Mouse (Mus musculus): ENCODE data around the gene Trpd52l3.

The Trpd52l3 gene

DNA sequence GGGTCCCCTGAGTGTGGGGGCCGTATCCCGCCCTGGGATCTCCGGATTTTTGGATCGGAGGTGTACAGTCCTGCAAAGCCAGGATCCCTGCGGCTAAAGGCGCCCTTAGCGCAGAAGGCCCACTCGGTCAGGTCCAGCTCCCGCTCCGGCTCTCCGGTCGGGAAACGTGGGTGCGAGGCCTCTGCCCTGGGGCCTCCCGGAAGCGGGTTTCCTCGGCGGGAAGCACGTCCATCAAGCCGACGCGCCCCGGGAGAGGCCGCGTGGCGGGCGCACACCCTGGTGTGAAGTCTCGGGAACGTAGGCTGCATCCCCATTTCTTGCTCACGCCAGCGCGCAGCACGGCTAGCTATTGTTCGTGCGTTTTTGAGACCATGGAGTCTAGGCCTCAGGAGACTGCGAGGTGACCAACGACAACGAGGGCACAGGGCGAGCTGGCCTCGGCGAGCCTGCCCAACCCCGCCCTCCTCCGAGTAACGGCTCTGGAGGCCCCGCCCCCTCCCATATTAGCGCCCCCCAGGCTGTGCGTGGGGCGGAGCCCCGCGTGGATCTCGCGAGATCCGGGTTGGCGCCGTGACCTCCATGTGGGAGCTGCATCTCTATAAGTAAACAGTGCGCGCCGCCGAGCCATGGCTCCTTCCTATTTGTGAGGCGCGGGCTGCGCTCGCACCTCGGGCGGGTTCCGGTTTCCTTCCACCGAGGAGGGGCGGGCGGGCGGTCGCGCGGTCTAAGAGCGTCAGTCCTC, 26.5 kb downstream of the Trpd52l3 start, which contains the start of gene Uhrf2:
Gene Uhrf2, plus strand, starts transcription at position 620 of the 742 bp plus-strand sequence.
- DNase-seq (ENCODE audit: low read depth, low spot score), result peak; percentile 96

DNA sequence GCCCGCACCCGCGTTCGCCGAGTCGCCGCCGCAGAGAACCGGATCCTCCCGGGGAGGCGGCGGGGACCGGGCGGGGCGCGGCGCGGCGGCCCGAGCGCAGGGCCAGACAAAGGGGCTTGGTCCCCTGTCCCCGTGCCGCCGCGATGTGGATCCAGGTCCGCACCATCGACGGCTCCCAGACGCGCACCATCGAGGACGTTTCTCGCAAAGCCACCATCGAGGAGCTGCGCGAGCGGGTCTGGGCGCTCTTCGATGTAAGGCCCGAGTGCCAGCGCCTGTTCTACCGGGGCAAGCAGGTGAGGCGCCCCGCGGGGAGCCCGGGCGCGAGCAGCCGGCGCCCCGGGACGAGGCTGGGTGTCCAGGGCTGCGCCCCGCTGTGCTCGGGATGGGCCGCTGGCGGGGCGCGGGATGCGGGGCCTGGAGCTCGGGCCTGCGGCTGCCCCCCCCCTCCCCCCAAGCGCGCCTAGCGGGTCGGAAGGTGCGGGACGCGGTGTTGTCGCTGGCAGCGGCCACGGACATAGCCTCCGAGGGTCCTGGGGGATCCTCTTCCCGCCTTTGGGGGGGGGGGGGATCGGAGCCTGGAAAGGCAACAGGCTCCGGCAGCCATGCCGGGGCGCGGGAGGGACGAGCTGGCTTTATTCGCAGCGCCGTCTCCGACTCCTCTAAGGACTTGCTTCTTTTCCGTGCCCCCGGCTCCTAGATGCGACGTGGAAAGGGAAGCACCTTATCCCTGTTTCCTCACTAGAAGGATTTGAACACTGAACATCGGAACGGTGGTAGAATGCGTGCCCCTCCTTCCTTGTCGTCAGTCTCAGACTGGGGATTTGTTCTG, 27.3 kb downstream of the Trpd52l3 start:
- DNase-seq (ENCODE audit: low read depth, low spot score), result peak; percentile 48

DNA sequence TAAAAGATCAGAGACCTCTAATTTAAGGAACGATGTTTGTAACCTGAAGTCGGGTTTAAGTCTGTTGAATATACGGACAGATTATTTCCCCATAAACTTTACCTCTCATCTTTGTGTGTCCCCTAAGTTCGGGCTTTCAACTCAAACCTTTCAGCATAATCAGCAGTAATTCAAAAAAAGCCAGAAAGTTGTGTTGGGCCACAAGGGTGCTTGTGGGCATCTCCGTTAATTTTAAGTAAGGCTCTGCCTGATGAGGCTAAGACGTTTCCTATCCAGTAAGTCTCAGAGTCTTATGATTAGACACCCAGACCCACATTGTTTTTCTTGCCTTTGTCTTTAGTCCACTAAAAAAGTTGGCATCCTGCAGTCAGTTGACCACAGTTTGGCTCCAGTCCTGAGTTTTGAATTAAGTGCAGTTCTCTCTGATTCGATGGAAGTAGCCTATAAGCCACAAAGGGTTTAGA, 27.9 kb downstream of the Trpd52l3 start:
- DNase-seq (ENCODE audit: low read depth, low spot score), result no peak

DNA sequence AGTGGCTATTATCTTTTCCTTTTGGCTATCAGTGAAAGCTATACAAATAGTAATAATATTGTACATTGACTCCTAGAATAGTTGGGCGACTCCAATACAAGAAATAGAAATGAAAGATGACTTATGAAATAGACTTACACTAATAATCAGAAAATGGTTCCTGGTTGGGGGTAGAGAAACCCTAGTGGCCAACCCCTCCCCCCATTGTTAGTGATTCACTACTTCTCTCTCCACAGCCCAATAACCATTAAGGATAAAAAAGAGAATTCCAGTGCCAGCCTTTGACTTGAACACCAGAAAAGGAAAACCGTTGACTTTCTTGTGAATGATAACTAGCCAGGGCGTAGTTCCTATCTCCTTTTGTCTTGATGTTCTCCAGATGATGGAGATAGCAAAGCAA, 28.6 kb downstream of the Trpd52l3 start:
- no peak for DNase-seq (ENCODE audit: low read depth, low spot score)

DNA sequence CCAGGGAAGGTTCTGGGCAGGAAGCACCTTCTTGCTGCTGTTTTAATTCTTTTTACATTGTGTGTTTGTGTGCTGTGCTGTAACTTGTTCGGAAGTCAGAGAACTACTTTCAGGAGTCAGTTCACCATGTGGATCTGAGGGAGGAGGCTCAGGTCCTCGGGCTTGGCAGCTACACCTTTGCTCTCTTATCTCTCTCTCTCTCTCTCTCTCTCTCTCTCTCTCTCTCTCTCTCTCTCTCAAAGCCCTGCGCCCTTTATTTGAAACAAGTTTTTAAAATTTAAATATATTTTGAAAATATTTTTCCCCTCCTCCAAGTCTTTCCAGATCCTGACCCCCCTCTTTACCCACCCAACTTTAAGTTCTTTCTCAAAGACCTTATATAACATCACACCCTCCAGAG, 31.8 kb downstream of the Trpd52l3 start:
- DNase-seq (ENCODE audit: low read depth, low spot score), result no peak

DNA sequence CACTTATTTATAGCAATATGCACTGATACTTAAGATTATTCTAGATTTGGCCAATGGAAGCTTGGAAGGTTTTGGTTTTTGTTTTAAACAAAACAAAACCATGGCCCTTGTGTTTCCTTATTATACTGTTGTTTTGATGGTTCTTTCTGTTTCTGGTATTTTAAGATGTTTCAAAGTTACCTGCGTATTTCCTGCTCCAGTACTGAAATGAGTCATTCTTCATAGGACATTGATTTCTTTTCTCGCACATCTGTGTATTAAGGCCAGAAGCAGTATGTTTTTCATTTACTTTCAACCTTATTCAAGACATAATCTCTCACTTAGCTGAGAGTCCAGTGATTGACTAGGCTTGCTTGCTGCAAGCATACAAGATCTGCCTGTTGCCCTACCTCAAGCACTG, 40.1 kb downstream of the Trpd52l3 start:
- no peak for DNase-seq (ENCODE audit: low read depth, low spot score)

DNA sequence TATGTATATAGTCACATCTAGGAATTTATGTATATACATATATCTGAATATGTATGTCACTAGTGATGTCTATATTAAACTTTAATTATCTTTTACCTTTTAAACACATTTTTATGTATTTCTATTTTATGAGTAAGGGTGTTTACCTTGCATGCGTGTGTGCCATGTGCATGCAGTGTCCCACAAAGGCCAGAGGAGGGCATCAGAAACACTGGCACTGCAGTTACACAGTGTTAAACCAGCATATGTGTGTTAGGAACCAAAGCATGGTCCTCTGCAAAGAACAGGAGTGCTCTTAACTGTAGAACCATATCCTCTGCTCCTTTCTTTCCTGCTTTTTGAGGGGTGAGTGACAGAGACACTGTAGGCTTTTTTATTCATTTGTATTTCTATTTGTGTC, 41.0 kb downstream of the Trpd52l3 start:
- peak; percentile 38 for DNase-seq (ENCODE audit: low read depth, low spot score)

DNA sequence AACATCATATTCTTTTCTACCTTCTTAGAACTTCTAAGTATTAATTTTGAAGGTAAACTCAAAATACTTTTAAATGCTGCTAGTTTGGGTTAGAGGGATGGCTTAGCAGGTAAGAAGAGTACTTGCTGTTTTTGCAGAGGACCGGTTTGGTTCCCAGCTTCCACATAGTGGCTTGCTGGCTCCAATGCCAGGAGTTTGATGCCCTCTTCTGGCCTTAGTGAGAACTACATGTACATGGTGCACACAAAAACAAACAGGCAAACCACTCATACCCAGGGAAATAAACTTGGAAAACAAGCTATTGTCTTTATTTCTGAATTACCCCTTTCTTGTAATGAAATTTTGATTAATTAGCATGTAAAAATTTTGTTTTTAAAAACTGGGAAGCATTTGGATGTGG, 42.3 kb downstream of the Trpd52l3 start:
- DNase-seq (ENCODE audit: low read depth, low spot score), result peak; percentile 77

DNA sequence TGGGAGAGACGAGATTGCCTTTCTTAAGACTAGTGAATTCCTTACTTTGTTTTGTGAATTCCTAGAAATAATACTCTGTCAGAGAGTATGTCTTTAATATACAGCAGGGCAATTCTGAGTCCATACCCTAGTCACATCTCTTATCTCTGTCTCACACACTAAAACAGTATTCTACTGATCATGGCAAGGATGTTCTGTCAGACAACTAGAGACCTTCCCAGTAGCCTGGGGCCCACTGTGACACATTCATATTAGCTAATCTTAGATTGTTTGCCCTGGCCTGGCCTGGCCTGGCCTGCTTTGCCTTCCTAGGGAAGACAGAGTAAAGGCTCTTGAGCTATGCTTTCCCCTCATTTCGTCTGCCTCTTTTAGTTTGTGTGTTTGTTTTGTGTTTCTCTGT, 47.0 kb downstream of the Trpd52l3 start:
- no peak for DNase-seq (ENCODE audit: low read depth, low spot score)

DNA sequence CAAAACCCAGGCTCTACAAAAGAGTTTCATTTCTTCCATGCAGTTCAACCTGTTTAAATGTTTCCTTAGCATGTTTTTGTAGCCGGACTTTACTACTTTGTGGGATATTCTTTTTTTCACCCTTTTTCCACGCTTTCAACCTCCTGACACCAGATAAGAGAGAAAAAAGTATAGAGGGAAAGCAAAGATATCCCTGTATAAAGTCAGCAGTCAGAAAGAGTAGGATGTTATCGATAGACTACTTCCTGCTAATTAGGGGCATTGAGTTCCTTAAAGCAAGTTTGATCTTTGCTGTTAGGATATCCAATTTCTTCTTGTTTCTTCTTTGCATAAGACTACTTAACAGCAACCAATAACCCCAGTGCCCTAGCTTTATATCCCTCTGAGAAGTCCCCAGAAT, 47.9 kb downstream of the Trpd52l3 start:
- DNase-seq (ENCODE audit: low read depth, low spot score), result no peak

DNA sequence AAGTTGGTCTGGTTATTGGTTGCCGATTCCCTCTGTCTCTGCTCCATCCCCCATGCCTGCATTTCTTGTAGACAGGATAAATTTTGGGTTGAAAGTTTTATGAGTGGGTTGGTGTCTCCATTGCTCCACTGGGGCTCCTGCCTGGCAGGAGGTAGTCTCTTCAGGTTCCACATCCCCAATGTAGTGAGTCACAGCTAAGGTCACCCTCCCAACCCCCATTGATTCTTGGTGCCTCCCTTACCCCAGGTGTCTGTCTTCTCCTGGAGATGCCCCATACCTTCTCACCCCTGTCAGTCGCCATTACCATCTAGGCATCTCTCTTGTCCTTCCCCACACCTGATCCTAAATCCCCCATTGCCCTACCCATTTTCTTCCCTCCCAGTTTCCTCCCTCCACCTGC, 50.6 kb downstream of the Trpd52l3 start:
- DNase-seq (ENCODE audit: low read depth, low spot score), result no peak

Measured in ZHBTc4 (cell line).